Mouse (Mus musculus) liver, adult 2 months (tissue): ENCODE data around the gene Bud31.

ENCODE experiments used
- CTCF ChIP-seq: fragments of 200-500 bp; IDR thresholded peaks from 2 replicates; pipeline ENCODE4 v1.5.1; 2011; ENCODE audit warnings: low read depth, low read length, control low read depth
- POLR2A ChIP-seq: fragments of 200-500 bp; IDR thresholded peaks from 2 replicates; pipeline ENCODE4 v1.6.1; 2011; ENCODE audit warnings: low read length, control low read depth; ENCODE audit not compliant: insufficient read depth; ENCODE audit errors: extremely low read depth

- no peak for TF ChIP-seq CTCF
- TF ChIP-seq POLR2A = no peak
Measured at GRCm38 (mm10) chr5:145102706-145103105, 37.5 kb upstream of the Bud31 start.
